Mouse (Mus musculus) heart, adult 2 months (tissue): ENCODE data around the gene Blmh. TPM values are rescaled to one million over a fixed set of nuclear protein-coding genes. Genes with fewer than 3 reads are reported as not detected.

ENCODE experiments used
- DNase-seq, 2 experiments: peaks; one replicate each; pipeline ENCODE4 v3.0.0; 2021
- H3K27ac ChIP-seq: fragments of 200-600 bp; 2 replicates; pipeline ENCODE4 v1.8.1; 2022
- H3K27me3 ChIP-seq: fragments of 200-500 bp; 2 replicates; pipeline ENCODE4 v1.6.1; 2012; ENCODE audit warnings: mild to moderate bottlenecking, low read length, inconsistent platforms, mixed read lengths; ENCODE audit not compliant: control insufficient read depth, insufficient read depth
- H3K36me3 ChIP-seq: fragments of 200-500 bp; 2 replicates; pipeline ENCODE4 v1.6.1; 2012; ENCODE audit warnings: low read length, inconsistent platforms; ENCODE audit not compliant: control insufficient read depth, insufficient read depth
- H3K4me1 ChIP-seq: fragments of 200-500 bp; 2 replicates; pipeline ENCODE4 v1.6.1; 2011; ENCODE audit warnings: low read length; ENCODE audit not compliant: control insufficient read depth, insufficient read depth
- H3K4me3 ChIP-seq: fragments of 200-600 bp; 2 replicates; pipeline ENCODE4 v1.8.1; 2022
- H3K79me2 ChIP-seq: fragments of 200-500 bp; replicated peaks from 2 replicates; pipeline ENCODE4 v1.6.1; 2012; ENCODE audit warnings: mild to moderate bottlenecking, inconsistent platforms, low read length, moderate library complexity, mixed read lengths; ENCODE audit not compliant: control insufficient read depth, insufficient read depth
- H3K9ac ChIP-seq: fragments of 200-500 bp; 2 replicates; pipeline ENCODE4 v1.6.1; 2012; ENCODE audit warnings: low read depth, mild to moderate bottlenecking, control low read depth, inconsistent platforms, low read length, mixed read lengths
- CTCF ChIP-seq: fragments of 200-600 bp; IDR thresholded peaks from 2 replicates; pipeline ENCODE4 v1.8.1; 2022; ENCODE audit warnings: antibody characterized with exemption, mild to moderate bottlenecking, moderate library complexity
- EP300 ChIP-seq: fragments of 200-500 bp; IDR thresholded peaks from 2 replicates; pipeline ENCODE4 v1.6.1; 2011; ENCODE audit warnings: low read depth, low read length, control low read depth; ENCODE audit not compliant: insufficient read depth
- POLR2A ChIP-seq: fragments of 200-500 bp; IDR thresholded peaks from 2 replicates; pipeline ENCODE4 v1.6.1; 2011; ENCODE audit warnings: mild to moderate bottlenecking, low read depth, low read length, control low read depth; ENCODE audit not compliant: insufficient read depth
- WGBS: fragments of 180-500 bp; shearing (Covaris S2); methylation state at CpG from one replicate; pipeline ENCODE4 v1.1.7; 2018; 5-methylcytosine and 5-hydroxymethylcytosine counted together
- intact Hi-C: fragments of 180-260 bp; cut with DNase I; formaldehyde crosslinking; loops from one replicate; pipeline ENCODE4 v1.15.1; 2025
- polyA plus RNA-seq: library from polyadenylated mRNA; depleted of rRNA; stranded (reverse); fragments of >200 nt; gene quantifications from 2 replicates; pipeline ENCODE4 v1.2.3, GENCODE M21; 2012; rRNA removed
- total RNA-seq, 2 experiments: library from RNA; stranded (reverse); gene quantifications; 2 replicates each; pipeline ENCODE4 v1.2.3; 2021

Blmh gene
- total and polyA plus RNA-seq, 3 experiments = 12.9 to 32.7 (median 27.6) TPM

- WGBS = 72% methylated on average over 9 of the region's 9 CpGs
- Histone ChIP-seq H3K36me3 (no peaks in the 10 kb centered on the region), H3K4me3 (no peak overlapping the region), H3K9ac (no peak overlapping the region), H3K27me3 (no peaks in the 10 kb centered on the region; the same call in 1 of the 2 replicates), H3K4me1 (no peaks in the 10 kb centered on the region), H3K79me2 (no peaks in the 10 kb centered on the region), H3K27ac (no peak overlapping the region)
- intact Hi-C loops = no loop called here
- no peak for TF ChIP-seq POLR2A
- TF ChIP-seq CTCF = no peak
- no peak for TF ChIP-seq EP300
- DNase-seq = no peak
These were observed 97.3 kb downstream of the Blmh start for GRCm38 (mm10) chr11:77021749-77022396.

- Histone ChIP-seq H3K27me3 (no peaks in the 10 kb centered on the region; the same call in 1 of the 2 replicates), H3K27ac (no peak overlapping the region), H3K4me3 (no peak overlapping the region), H3K4me1 (no peaks in the 10 kb centered on the region), H3K36me3 (no peaks in the 10 kb centered on the region), H3K79me2 (no peaks in the 10 kb centered on the region), H3K9ac (no peak overlapping the region)
- WGBS = 72% methylated on average over 3 of the region's 3 CpGs
- DNase-seq = no peak
- TF ChIP-seq CTCF (peak; percentile 18), POLR2A (no peak), EP300 (no peak)
- intact Hi-C loops = no loop called here
These were observed 102.0 kb downstream of the Blmh start for GRCm38 (mm10) chr11:77026559-77026958.

GRCm38 (mm10) chr11:77028157-77028556 is 103.5 kb downstream of the Blmh start:
- H3K79me2 ChIP-seq = no peaks in the 10 kb centered on the region

GRCm38 (mm10) chr11:77031151-77031934 is 106.7 kb downstream of the Blmh start:
- no peak for TF ChIP-seq EP300
- WGBS = 63% methylated on average over 14 of the region's 14 CpGs

More at GRCm38 (mm10) chr11:77028157-77028556, 103.5 kb downstream of the Blmh start:
- Histone ChIP-seq H3K4me1 (no peaks in the 10 kb centered on the region), H3K9ac (no peak overlapping the region), H3K27me3 (no peaks in the 10 kb centered on the region), H3K27ac (no peak overlapping the region), H3K4me3 (no peak overlapping the region), H3K36me3 (no peaks in the 10 kb centered on the region)
- no peak for DNase-seq
- 84% methylated on average over 3 of the region's 3 CpGs for WGBS
- no peak for TF ChIP-seq CTCF
- intact Hi-C loops = no loop called here

More at GRCm38 (mm10) chr11:77031151-77031934, 106.7 kb downstream of the Blmh start:
- no peaks in the 10 kb centered on the region for H3K79me2 ChIP-seq
- H3K4me1 ChIP-seq = no peaks in the 10 kb centered on the region
- H3K9ac ChIP-seq = no peak overlapping the region
- no peak overlapping the region for H3K27ac ChIP-seq
- no peaks in the 10 kb centered on the region for H3K27me3 ChIP-seq
- H3K4me3 ChIP-seq = no peak overlapping the region
- no peaks in the 10 kb centered on the region for H3K36me3 ChIP-seq
- DNase-seq = no peak
- intact Hi-C loops = no loop called here

Other genes with a start within 250 kb of the Blmh start
- gene Trarg1, start 245.0 kb upstream of the Blmh start, total RNA-seq = 1 to 10 TPM; 3.5 to 3.8 TPM
- gene Trarg1, start 245.0 kb upstream of the Blmh start, polyA plus RNA-seq = 2.3 and 4.7 TPM in 2 replicates
- gene Gosr1, start 161.2 kb upstream of the Blmh start, total RNA-seq = 10 to 100 TPM; 24.1 to 26.0 TPM
- gene Gosr1, start 161.2 kb upstream of the Blmh start, polyA plus RNA-seq = 11.1 and 19.6 TPM in 2 replicates
- gene Cpd, start 77.8 kb upstream of the Blmh start, total RNA-seq = 10 to 100 TPM; 34.8 to 39.7 TPM
- gene Cpd, start 77.8 kb upstream of the Blmh start, polyA plus RNA-seq = 16.8 and 34.5 TPM in 2 replicates
- under 1 TPM; 0.47 to 0.57 TPM for gene Tmigd1, start 22.6 kb upstream of the Blmh start, total RNA-seq
- 0.16 and 0.20 TPM in 2 replicates for gene Tmigd1, start 22.6 kb upstream of the Blmh start, polyA plus RNA-seq
- 1 to 10 TPM in 1 of 2 experiments, under 1 TPM in 1; 0.73 to 1.8 TPM for gene Slc6a4, start 73.8 kb downstream of the Blmh start, total RNA-seq
- 1.7 and 2.1 TPM in 2 replicates for gene Slc6a4, start 73.8 kb downstream of the Blmh start, polyA plus RNA-seq
- gene Nsrp1, start 153.6 kb downstream of the Blmh start, total RNA-seq = 10 to 100 TPM in 1 of 2 experiments, 1 to 10 TPM in 1; 7.1 to 11.8 TPM
- 1.1 and 2.1 TPM in 2 replicates for gene Nsrp1, start 153.6 kb downstream of the Blmh start, polyA plus RNA-seq